Mouse (Mus musculus) large intestine, adult 2 months (tissue): ENCODE results near the gene Nfatc2. TPM values are rescaled to one million over a fixed set of nuclear protein-coding genes. Genes with fewer than 3 reads are reported as not detected.
A peak's percentile ranks its signal among the peaks of the same experiment; 100 is the strongest.

Experiments used
- DNase-seq: peaks from one replicate; pipeline ENCODE4 v3.0.0-alpha.2; 2012; ENCODE audit warnings: low read depth, low spot score
- WGBS: fragments of 180-500 bp; shearing (Covaris S2); methylation state at CpG from one replicate; pipeline ENCODE4 v1.1.7; 2018; 5-methylcytosine and 5-hydroxymethylcytosine counted together
- polyA plus RNA-seq: library from polyadenylated mRNA; depleted of rRNA; stranded (reverse); fragments of >200 nt; gene quantifications from 2 replicates; pipeline ENCODE4 v1.2.3, GENCODE M21; 2012; rRNA removed

Gene Nfatc2
- 2.1 and 2.4 TPM in 2 replicates for polyA plus RNA-seq

DNA sequence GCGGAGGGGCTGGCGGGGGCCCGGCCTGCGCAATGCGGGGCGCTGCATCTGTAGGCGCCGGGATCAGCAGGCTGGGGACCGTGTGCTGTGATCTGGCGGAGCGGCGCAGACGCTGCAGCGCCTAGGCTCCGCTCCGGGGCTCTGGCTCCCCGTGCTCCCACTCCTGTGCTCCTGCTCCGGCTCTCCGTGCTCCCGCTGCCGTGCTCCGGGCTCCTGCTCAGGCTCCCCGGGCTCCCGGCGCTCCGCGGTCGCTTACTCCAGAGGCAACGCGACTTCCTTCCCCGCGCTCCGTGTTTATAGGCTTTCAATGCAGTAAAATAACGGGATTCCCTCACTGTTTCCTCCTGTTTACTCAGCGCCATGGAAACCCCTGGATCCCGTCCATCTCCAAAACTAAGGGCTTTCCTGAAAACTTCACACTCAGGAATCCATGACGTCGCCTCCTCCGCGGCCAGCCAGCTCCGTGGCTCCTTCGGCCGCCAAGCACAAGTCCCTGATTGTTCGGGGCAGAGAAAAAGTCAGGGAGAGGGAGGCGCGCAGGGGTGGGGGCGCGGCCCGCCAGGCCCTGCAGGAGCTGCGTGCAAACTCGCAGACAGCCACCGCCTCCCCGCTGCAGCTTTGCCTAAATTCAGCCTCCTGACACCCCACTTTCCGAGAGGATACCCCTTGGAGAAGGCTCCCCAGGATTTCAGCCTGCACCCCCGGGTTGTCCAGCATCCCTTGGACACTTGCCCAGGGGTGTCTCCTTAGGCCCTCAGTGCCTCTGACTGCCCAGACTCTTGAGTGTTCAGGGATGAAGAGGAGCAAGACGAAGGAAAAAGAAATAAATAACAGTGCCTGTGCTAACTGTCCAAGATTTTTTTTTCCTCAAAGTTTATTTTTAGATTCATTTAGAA lies at the start of gene Nfatc2:
Gene Nfatc2 (minus strand): TSS at position 167 of the 896 bp plus-strand sequence.
- DNase-seq, result peak; percentile 28
- WGBS, result 3% methylated on average over 56 of the region's 56 CpGs

DNA sequence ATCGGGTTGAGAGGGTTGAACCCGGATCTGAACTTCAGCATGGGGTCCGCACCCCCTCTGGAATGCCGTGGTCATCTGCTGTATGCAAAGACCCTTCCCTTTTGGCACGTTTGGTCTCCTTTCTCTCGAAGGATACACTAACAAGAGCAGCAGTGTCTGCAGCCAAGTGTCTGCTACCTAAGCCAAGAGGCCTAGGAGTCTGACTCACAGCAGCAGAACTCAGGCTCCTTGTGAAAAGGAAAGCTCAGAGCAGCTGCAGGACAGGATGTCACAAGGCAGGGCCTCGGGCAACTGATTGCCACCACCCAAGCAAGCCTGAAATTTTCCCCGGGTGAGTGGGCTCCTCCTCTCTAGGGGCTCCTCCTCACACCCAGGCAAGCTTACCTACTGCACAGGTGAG lies 46.7 kb upstream of the Nfatc2 start:
- DNase-seq, result no peak
- WGBS, result 77% methylated on average over 8 of the region's 8 CpGs

- WGBS, result 91% methylated on average over 6 of the region's 6 CpGs
- no peak for DNase-seq
These were observed 43.4 kb upstream of the Nfatc2 start for GRCm38 (mm10) chr2:168644855-168645254.

DNA sequence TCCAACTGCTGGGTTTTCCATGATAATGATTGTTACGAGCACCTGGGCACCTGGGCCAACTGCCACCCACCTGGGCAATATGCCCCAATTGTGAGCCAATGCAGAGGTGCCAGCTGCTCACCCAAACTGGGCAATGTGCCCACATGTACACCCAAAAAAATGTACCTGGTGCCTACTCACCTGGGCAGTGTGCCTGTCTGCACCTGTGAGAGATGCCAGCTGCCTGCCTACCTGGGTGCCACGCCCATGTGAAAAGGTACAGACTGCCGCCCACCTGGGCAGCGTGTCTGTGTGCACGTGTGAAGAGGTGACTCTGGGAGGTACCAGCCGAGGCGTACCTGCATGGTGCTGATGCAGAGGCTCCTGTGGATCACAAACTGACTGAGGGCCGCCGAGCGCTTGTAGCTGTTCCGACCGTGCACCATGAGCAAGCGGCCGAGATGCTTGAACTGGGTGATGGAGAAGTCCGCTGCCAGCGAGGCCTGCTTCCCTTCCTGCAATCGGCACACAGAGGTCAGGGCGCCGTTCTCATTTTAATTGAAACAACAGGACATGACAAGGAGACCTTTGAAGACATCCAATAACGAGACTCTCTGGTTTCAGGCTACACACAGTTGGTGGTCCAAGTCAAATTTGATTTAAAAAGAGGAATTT lies 42.2 kb upstream of the Nfatc2 start:
- no peak for DNase-seq
- 59% methylated on average over 20 of the region's 20 CpGs for WGBS

- 89% methylated on average over 11 of the region's 11 CpGs for WGBS
- no peak for DNase-seq
These were observed 40.7 kb upstream of the Nfatc2 start for GRCm38 (mm10) chr2:168642187-168642586.

- DNase-seq, result no peak
- 93% methylated on average over 9 of the region's 9 CpGs for WGBS
These were observed 39.0 kb upstream of the Nfatc2 start for GRCm38 (mm10) chr2:168640460-168640859.

DNA sequence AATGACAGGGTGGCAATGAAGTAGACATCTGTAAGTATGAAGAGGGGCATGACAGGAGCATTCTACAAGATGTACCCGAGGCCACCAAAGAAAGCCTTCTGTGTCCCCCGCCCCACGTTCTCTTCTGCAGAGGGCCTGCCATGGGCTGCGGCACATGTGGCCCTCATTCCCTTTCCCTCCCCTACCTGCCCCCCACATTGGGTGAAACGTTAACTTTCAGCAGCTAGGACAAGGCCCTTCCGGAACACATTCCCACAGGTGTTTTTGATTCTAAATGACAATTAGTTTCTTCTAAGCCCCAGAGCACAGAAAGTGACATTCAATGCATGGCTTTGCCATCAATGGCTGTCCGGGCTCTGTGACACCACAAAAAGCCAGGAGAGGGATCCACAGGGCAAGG lies 33.4 kb upstream of the Nfatc2 start:
- no peak for DNase-seq
- 90% methylated on average over 7 of the region's 7 CpGs for WGBS

DNA sequence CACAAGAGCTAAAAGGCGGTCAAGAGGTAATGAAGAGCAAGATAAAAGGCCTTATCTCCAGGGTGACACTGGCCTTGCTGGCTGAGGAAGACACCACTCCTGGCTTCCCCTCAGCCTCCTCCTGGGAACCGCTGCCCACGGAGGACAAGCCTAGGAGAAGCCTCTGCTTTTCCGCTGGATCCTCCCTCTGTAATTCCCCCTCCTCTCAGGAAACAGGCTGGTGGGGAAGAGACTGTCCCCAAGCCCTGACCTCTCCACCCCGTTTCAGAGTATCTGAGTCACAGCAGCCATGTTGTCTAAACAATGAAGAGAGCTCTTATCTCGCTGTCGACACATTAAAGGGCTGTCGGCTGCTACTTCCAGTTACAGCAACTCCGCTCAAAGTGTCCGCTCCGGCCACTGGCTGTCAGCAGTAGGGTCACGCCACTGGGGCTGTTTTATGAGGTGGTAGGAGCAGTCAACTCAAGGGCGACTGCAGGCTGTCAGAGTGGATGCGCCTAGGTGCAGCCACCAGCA lies 31.9 kb upstream of the Nfatc2 start:
- 65% methylated on average over 14 of the region's 14 CpGs for WGBS

DNA sequence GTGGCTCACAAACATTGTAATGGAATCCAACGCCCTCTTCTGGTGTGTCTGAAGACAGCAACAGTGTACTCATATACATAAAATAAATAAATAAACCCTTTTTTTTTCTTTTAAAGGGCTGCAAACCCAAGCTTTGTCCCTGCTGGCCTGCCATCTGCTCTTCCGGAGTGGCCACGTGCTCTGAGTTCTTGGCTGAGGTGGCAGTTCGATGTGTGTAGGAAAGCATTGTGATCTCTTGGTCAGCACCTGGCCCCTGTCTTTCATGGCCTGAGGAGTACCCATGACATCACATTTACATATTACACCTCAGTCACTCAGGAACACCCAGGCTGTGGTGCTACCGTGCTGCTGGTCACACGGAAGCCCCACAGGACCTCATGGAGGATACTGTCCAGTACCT lies 31.1 kb upstream of the Nfatc2 start:
- DNase-seq, result no peak
- 88% methylated on average over 6 of the region's 6 CpGs for WGBS

More for the DNA sequence above, 31.9 kb upstream of the Nfatc2 start:
- DNase-seq, result no peak

DNA sequence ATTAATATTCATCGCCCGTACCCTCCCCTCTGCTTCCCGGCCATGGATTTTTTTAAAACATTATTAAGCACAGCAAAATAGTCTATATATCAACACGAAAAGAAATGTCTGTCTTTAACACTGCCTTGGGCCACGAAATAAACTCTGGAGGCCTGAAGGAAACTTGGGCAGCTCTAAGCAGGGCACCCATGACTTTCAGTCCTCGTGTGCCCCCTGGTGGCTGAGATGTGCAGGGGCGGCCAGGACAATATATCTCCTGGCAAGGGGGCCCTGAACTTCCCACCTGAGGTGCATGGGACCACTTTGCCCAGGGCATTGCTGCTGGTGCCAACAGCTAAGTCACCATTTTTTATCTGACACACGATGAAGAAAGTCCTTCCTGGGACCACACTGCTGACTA lies 27.3 kb upstream of the Nfatc2 start:
- peak; percentile 36 for DNase-seq
- 27% methylated on average over 8 of the region's 8 CpGs for WGBS

- WGBS, result 65% methylated on average over 20 of the region's 20 CpGs
- DNase-seq, result no peak
These were observed 26.6 kb upstream of the Nfatc2 start for GRCm38 (mm10) chr2:168627829-168628770.

DNA sequence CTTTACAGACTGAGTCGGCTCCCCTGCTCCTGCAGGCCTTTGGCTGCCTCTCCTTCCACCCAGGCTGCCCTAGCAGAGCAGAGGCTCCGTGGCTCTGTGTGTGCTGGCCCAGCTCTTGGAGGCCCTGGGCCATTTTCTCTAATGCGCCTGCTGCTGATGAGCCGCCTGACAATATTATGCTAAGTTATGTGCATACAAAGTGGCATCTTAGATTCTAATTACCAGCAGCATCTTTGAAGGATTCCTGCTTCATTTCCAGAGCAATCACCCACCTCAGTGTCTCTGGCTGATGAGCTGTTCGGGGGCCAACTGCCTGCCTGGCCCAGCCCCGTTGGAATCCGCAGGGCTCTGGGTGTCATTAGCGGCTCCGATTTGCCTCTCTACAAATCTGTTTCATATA lies 24.9 kb upstream of the Nfatc2 start:
- DNase-seq, result no peak
- 88% methylated on average over 9 of the region's 9 CpGs for WGBS

DNA sequence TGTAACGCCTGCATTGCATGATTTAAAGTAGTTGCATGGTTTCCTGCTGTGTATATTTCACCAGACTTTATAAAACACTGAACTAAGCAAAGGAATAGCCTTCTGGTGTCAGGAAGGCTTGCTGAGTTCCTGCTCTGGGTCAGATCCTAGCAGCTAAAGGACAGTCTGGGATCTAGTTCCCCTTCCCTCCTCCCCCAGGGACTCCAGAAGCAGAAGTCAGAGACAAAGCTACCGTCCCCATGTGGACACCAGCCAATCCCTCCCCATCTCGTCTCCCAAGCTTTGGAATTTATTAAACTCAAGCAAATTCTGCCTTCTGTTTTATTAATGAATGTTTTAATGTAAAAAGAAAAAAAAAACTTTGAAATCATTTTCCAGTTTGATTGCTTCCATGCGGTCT lies 23.6 kb upstream of the Nfatc2 start:
- 72% methylated on average over 4 of the region's 4 CpGs for WGBS
- no peak for DNase-seq

- no peak for DNase-seq
- WGBS, result 80% methylated on average over 11 of the region's 11 CpGs
These were observed 19.8 kb upstream of the Nfatc2 start for GRCm38 (mm10) chr2:168621111-168621802.

DNA sequence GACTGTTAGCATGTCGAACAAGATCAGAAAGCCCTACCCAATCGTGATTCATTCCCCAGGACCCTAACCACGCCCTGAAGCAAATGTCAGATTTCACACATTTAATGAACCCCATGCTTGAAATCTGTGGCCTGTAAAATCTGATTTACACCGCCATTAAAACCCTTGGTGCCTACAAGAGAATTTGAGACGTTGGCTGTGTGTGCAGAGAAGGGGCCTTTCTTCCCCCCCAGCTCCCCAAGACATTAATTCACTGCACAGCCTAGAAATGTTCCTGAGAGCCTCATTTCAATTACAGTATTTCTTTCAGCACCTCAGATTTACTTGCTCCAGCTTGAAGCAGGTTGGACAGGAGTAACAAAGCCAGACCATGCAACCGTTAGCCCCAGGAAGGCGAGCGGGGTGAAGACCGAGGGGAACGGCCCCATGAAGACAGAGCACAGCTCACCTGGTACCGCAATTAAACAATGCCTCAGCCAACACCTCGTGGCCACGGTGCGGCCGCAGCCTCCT lies 16.8 kb upstream of the Nfatc2 start:
- 35% methylated on average over 15 of the region's 15 CpGs for WGBS
- DNase-seq, result no peak

- WGBS, result 76% methylated on average over 3 of the region's 3 CpGs
- no peak for DNase-seq
These were observed 13.7 kb upstream of the Nfatc2 start for GRCm38 (mm10) chr2:168615160-168615559.

DNA sequence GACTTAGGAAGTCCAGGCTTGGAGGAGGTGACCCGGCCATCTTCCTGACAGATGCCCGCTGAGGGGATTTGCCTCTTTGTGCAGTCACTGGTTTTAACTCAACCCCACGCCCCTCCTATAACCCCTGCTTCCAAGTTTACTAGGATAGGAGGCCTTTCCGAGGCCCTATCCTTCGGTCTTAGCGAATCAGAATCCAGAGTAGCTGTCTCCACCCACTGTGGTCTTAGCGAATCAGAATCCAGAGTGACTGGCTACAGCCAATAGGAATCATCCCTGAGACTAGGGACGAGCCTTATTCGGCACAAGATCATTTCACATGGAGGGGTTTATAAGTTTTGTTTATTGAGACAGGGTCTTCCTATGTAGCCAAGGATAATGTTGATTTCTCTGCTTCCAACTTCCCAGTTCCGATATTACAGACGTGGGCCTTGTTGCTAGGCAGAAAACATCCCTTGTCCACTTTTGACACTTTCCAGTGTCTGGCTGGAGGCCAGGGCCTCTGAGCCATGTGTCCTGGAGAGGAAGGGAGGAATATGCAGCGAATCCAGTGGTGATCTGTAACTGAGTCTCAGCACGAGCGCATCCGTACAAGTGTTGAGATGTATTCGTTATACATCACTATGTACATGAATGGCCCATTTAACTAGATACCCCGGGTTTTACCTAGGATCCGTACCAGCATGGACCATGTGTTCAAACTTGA lies 12.9 kb upstream of the Nfatc2 start:
- 83% methylated on average over 18 of the region's 18 CpGs for WGBS
- no peak for DNase-seq

- WGBS, result 42% methylated on average over 13 of the region's 13 CpGs
- DNase-seq, result no peak
These were observed 11.8 kb upstream of the Nfatc2 start for GRCm38 (mm10) chr2:168613092-168613880.
